Mouse (Mus musculus) cerebellum, adult 2 months (tissue): ENCODE measurements around the gene Zfp277. TPM values are rescaled to one million over a fixed set of nuclear protein-coding genes. Genes with fewer than 3 reads are reported as not detected.

Source experiments
- DNase-seq, 2 experiments: peaks; one replicate each; pipeline ENCODE4 v3.0.0; 2021
- H3K27ac ChIP-seq: fragments of 200-500 bp; 2 replicates; pipeline ENCODE4 v1.5.1; 2012; ENCODE audit warnings: low read length, control low read depth, inconsistent platforms; ENCODE audit not compliant: insufficient read depth
- H3K27me3 ChIP-seq: fragments of 200-500 bp; 2 replicates; pipeline ENCODE4 v1.6.1; 2012; ENCODE audit warnings: inconsistent platforms, mild to moderate bottlenecking, low read length, moderate library complexity; ENCODE audit not compliant: control insufficient read depth, insufficient read depth
- H3K4me1 ChIP-seq: fragments of 200-500 bp; 2 replicates; pipeline ENCODE4 v1.6.1; 2011; ENCODE audit warnings: low read length; ENCODE audit not compliant: control insufficient read depth, insufficient read depth
- H3K4me3 ChIP-seq: fragments of 200-500 bp; replicated peaks from 2 replicates; pipeline ENCODE3; 2011; ENCODE audit warnings: mild to moderate bottlenecking, low read depth, low read length, control low read depth; ENCODE audit not compliant: insufficient read depth
- CTCF ChIP-seq: fragments of 200-500 bp; IDR thresholded peaks from 2 replicates; pipeline ENCODE4 v1.5.1; 2011; ENCODE audit warnings: low read depth, mild to moderate bottlenecking, control low read depth, low read length, moderate library complexity, borderline replicate concordance; ENCODE audit not compliant: insufficient read depth
- POLR2A ChIP-seq: fragments of 200-500 bp; IDR thresholded peaks from 2 replicates; pipeline ENCODE4 v1.6.1; 2011; ENCODE audit warnings: low read length, control low read depth, borderline replicate concordance; ENCODE audit not compliant: insufficient read depth
- WGBS: fragments of 180-500 bp; shearing (Covaris S2); methylation state at CpG from one replicate; pipeline ENCODE4 v1.1.7; 2018; 5-methylcytosine and 5-hydroxymethylcytosine counted together
- polyA plus RNA-seq: library from polyadenylated mRNA; depleted of rRNA; stranded (reverse); fragments of >200 nt; gene quantifications from 2 replicates; pipeline ENCODE4 v1.2.3, GENCODE M21; 2012; rRNA removed

Zfp277 gene
- polyA plus RNA-seq, 1 experiment: 15.8 TPM

- no peak for TF ChIP-seq POLR2A
- no peak for TF ChIP-seq CTCF
- 70% methylated on average over 4 of the region's 4 CpGs for WGBS
- Histone ChIP-seq H3K4me3 (no peak overlapping the region), H3K27ac (no peak overlapping the region), H3K4me1 (no peaks in the 10 kb centered on the region), H3K27me3 (no peaks in the 10 kb centered on the region)
- DNase-seq: no peak
These were observed 159.2 kb downstream of the Zfp277 start for GRCm38 (mm10) chr12:40286539-40286938.

- no peaks in the 10 kb centered on the region for H3K27me3 ChIP-seq
- H3K4me1 ChIP-seq: no peaks in the 10 kb centered on the region
- DNase-seq: no peak
- WGBS: 87% methylated on average over 4 of the region's 4 CpGs
- no peak for TF ChIP-seq CTCF
- no peak for TF ChIP-seq POLR2A
- no peak overlapping the region for H3K4me3 ChIP-seq
- no peak overlapping the region for H3K27ac ChIP-seq
These were observed 164.9 kb downstream of the Zfp277 start for GRCm38 (mm10) chr12:40280596-40281325.

- no peak for DNase-seq
- Histone ChIP-seq H3K4me1 (no peaks in the 10 kb centered on the region), H3K27me3 (no peaks in the 10 kb centered on the region), H3K27ac (no peak overlapping the region), H3K4me3 (no peak overlapping the region)
- 97% methylated on average over 3 of the region's 3 CpGs for WGBS
- TF ChIP-seq POLR2A (no peak), CTCF (no peak)
These were observed 168.1 kb downstream of the Zfp277 start for GRCm38 (mm10) chr12:40277581-40277980.

GRCm38 (mm10) chr12:40274931-40275330, 170.8 kb downstream of the Zfp277 start:
- no peak for TF ChIP-seq POLR2A
- no peak for TF ChIP-seq CTCF
- Histone ChIP-seq H3K27me3 (no peaks in the 10 kb centered on the region), H3K27ac (no peak overlapping the region), H3K4me3 (no peak overlapping the region), H3K4me1 (no peaks in the 10 kb centered on the region)
- no peak for DNase-seq

GRCm38 (mm10) chr12:40273339-40273738, 172.4 kb downstream of the Zfp277 start:
- DNase-seq: no peak
- Histone ChIP-seq H3K4me3 (no peak overlapping the region), H3K27ac (no peak overlapping the region), H3K27me3 (no peaks in the 10 kb centered on the region), H3K4me1 (no peaks in the 10 kb centered on the region)
- WGBS: 96% methylated on average over 4 of the region's 4 CpGs
- TF ChIP-seq POLR2A: no peak
- no peak for TF ChIP-seq CTCF

GRCm38 (mm10) chr12:40272710-40273109, 173.0 kb downstream of the Zfp277 start:
- WGBS: 87% methylated on average over 4 of the region's 4 CpGs

GRCm38 (mm10) chr12:40268313-40268712, 177.4 kb downstream of the Zfp277 start:
- no peak for TF ChIP-seq CTCF
- TF ChIP-seq POLR2A: no peak
- no peak overlapping the region for H3K4me3 ChIP-seq
- no peaks in the 10 kb centered on the region for H3K4me1 ChIP-seq
- no peak for DNase-seq
- no peaks in the 10 kb centered on the region for H3K27me3 ChIP-seq
- WGBS: 70% methylated on average over 2 of the region's 2 CpGs
- H3K27ac ChIP-seq: no peak overlapping the region

More at GRCm38 (mm10) chr12:40272710-40273109, 173.0 kb downstream of the Zfp277 start:
- no peak overlapping the region for H3K4me3 ChIP-seq
- TF ChIP-seq CTCF: no peak
- no peak for TF ChIP-seq POLR2A
- no peaks in the 10 kb centered on the region for H3K27me3 ChIP-seq
- no peaks in the 10 kb centered on the region for H3K4me1 ChIP-seq
- DNase-seq: no peak
- no peak overlapping the region for H3K27ac ChIP-seq

Other genes starting within 250 kb of the Zfp277 start
- gene Lsmem1, start 246.4 kb downstream of the Zfp277 start, polyA plus RNA-seq: 2.0 and 2.4 TPM in 2 replicates
- gene Ifrd1, start 197.4 kb downstream of the Zfp277 start, polyA plus RNA-seq: 52.4 and 59.0 TPM in 2 replicates
- gene Dock4, start 50 bp upstream of the Zfp277 start, polyA plus RNA-seq: 35.6 and 41.5 TPM in 2 replicates